Mouse (Mus musculus) heart, embryonic 12.5 days (tissue): ENCODE results near the gene Snw1. TPM values are rescaled to one million over a fixed set of nuclear protein-coding genes. Genes with fewer than 3 reads are reported as not detected.

Source experiments
- ATAC-seq: fragments of 200-750 bp; cut with Nextera tagmentation; 2 replicates; pipeline ENCODE4 v1.8.0; 2017; ENCODE audit warnings: moderate TSS enrichment, moderate library complexity; ENCODE audit not compliant: insufficient number of reproducible peaks, low FRiP score
- H3K27ac ChIP-seq: fragments of 300-500 bp; sonication (generic); 2 replicates; pipeline ENCODE4 v1.5.1; 2016; ENCODE audit warnings: mild to moderate bottlenecking, moderate library complexity; ENCODE audit not compliant: poor library complexity, severe bottlenecking
- H3K27me3 ChIP-seq: fragments of 300-500 bp; sonication (generic); replicated peaks from 2 replicates; pipeline ENCODE4 v1.6.1; 2016; ENCODE audit warnings: mild to moderate bottlenecking, moderate library complexity
- H3K36me3 ChIP-seq: fragments of 300-500 bp; sonication (generic); 2 replicates; pipeline ENCODE4 v1.6.1; 2016; ENCODE audit warnings: mild to moderate bottlenecking, moderate library complexity
- H3K4me1 ChIP-seq: fragments of 300-500 bp; sonication (generic); replicated peaks from 2 replicates; pipeline ENCODE4 v1.6.1; 2016; ENCODE audit warnings: mild to moderate bottlenecking
- H3K4me2 ChIP-seq: fragments of 300-500 bp; sonication (generic); 2 replicates; pipeline ENCODE4 v1.6.1; 2016; ENCODE audit warnings: mild to moderate bottlenecking, moderate library complexity
- H3K4me3 ChIP-seq: fragments of 300-500 bp; sonication (generic); 2 replicates; pipeline ENCODE4 v1.5.1; 2016; ENCODE audit warnings: mild to moderate bottlenecking
- H3K9ac ChIP-seq: fragments of 300-500 bp; sonication (generic); 2 replicates; pipeline ENCODE4 v1.6.1; 2016; ENCODE audit warnings: mild to moderate bottlenecking, moderate library complexity
- H3K9me3 ChIP-seq: fragments of 300-500 bp; sonication (generic); replicated peaks from 2 replicates; pipeline ENCODE4 v1.6.1; 2016; ENCODE audit warnings: mild to moderate bottlenecking, moderate library complexity
- WGBS: fragments of 180-500 bp; shearing (Covaris S2); methylation state at CpG from one replicate; pipeline ENCODE4 v1.1.7; 2016; 5-methylcytosine and 5-hydroxymethylcytosine counted together
- polyA plus RNA-seq: library from polyadenylated mRNA; unstranded; fragments of >200 nt; fragmentation: Nextera tagmentation; extraction: Ambion mirVana; gene quantifications from 2 replicates; pipeline ENCODE4 v1.2.1, GENCODE M21; 2016

Gene Snw1
- polyA plus RNA-seq, 1 experiment from 2014 or later = 85.7 TPM

GRCm38 (mm10) chr12:87421708-87422507 is 50.2 kb downstream of the Snw1 start:
- no peaks in the 10 kb centered on the region for H3K27me3 ChIP-seq
- H3K4me3 ChIP-seq = no peak overlapping the region
- H3K4me2 ChIP-seq = no peak overlapping the region
- no peak overlapping the region for H3K9ac ChIP-seq
- H3K36me3 ChIP-seq = peaks cover 37% of the 10 kb centered on the region
- peaks cover 5% of the 10 kb centered on the region; the same call in 1 of the 2 replicates for H3K9me3 ChIP-seq
- WGBS = 73% methylated on average over 5 of the region's 5 CpGs
- ATAC-seq = no peak
- no peak overlapping the region for H3K27ac ChIP-seq
- H3K4me1 ChIP-seq = no peaks in the 10 kb centered on the region

GRCm38 (mm10) chr12:87419974-87420485 is 52.0 kb downstream of the Snw1 start:
- Histone ChIP-seq H3K4me1 (no peaks in the 10 kb centered on the region), H3K27me3 (no peaks in the 10 kb centered on the region), H3K4me3 (no peak overlapping the region), H3K27ac (no peak overlapping the region), H3K36me3 (peaks cover 20% of the 10 kb centered on the region), H3K9ac (no peak overlapping the region), H3K4me2 (no peak overlapping the region), H3K9me3 (peaks cover 5% of the 10 kb centered on the region; the same call in 1 of the 2 replicates)
- ATAC-seq = no peak
- 71% methylated on average over 12 of the region's 12 CpGs for WGBS

- Histone ChIP-seq H3K9me3 (peaks cover 5% of the 10 kb centered on the region; the same call in 1 of the 2 replicates), H3K4me3 (no peak overlapping the region), H3K27ac (no peak overlapping the region), H3K4me1 (no peaks in the 10 kb centered on the region), H3K9ac (no peak overlapping the region), H3K4me2 (no peak overlapping the region), H3K27me3 (no peaks in the 10 kb centered on the region), H3K36me3 (peaks cover 14% of the 10 kb centered on the region)
- 71% methylated on average over 5 of the region's 5 CpGs for WGBS
- no peak for ATAC-seq
Measured at GRCm38 (mm10) chr12:87418921-87419320, 53.2 kb downstream of the Snw1 start.

- Histone ChIP-seq H3K27me3 (no peaks in the 10 kb centered on the region), H3K9ac (no peak overlapping the region), H3K27ac (no peak overlapping the region), H3K36me3 (no peaks in the 10 kb centered on the region), H3K4me3 (no peak overlapping the region), H3K9me3 (peaks cover 5% of the 10 kb centered on the region; the same call in 1 of the 2 replicates), H3K4me2 (no peak overlapping the region), H3K4me1 (peaks cover 2% of the 10 kb centered on the region; the same call in 1 of the 2 replicates)
- ATAC-seq = no peak
- 26% methylated on average over 7 of the region's 7 CpGs for WGBS
Measured at GRCm38 (mm10) chr12:87416690-87417089, 55.4 kb downstream of the Snw1 start.

GRCm38 (mm10) chr12:87415358-87415757 is 56.7 kb downstream of the Snw1 start:
- no peak for ATAC-seq
- Histone ChIP-seq H3K9me3 (peaks cover 5% of the 10 kb centered on the region; the same call in 1 of the 2 replicates), H3K4me3 (no peak overlapping the region), H3K4me1 (peaks cover 15% of the 10 kb centered on the region), H3K36me3 (no peaks in the 10 kb centered on the region), H3K9ac (no peak overlapping the region), H3K4me2 (no peak overlapping the region), H3K27me3 (no peaks in the 10 kb centered on the region), H3K27ac (no peak overlapping the region)
- WGBS = 73% methylated on average over 4 of the region's 4 CpGs

GRCm38 (mm10) chr12:87413179-87413790 is 58.8 kb downstream of the Snw1 start:
- Histone ChIP-seq H3K9me3 (peaks cover 5% of the 10 kb centered on the region; the same call in 1 of the 2 replicates), H3K4me1 (peaks cover 19% of the 10 kb centered on the region), H3K27me3 (no peaks in the 10 kb centered on the region), H3K9ac (no peak overlapping the region), H3K4me2 (no peak overlapping the region), H3K4me3 (no peak overlapping the region), H3K27ac (no peak overlapping the region), H3K36me3 (no peaks in the 10 kb centered on the region)
- ATAC-seq = no peak
- 20% methylated on average over 4 of the region's 4 CpGs for WGBS

GRCm38 (mm10) chr12:87410999-87411398 is 61.1 kb downstream of the Snw1 start:
- H3K36me3 ChIP-seq = no peaks in the 10 kb centered on the region
- peaks cover 28% of the 10 kb centered on the region for H3K4me1 ChIP-seq
- WGBS = 14% methylated on average over 7 of the region's 7 CpGs
- H3K9ac ChIP-seq = no peak overlapping the region
- H3K4me2 ChIP-seq = peak overlapping the region; percentile 42
- H3K9me3 ChIP-seq = no peaks in the 10 kb centered on the region
- 0 out of 2 replicates have a peak, but pooled peaks have one; percentile 33 for ATAC-seq
- H3K27me3 ChIP-seq = no peaks in the 10 kb centered on the region
- no peak overlapping the region for H3K4me3 ChIP-seq
- peak overlapping the region; percentile 31; the same call in 1 of the 2 replicates for H3K27ac ChIP-seq

- H3K9ac ChIP-seq = no peak overlapping the region
- no peaks in the 10 kb centered on the region for H3K36me3 ChIP-seq
- WGBS = 80% methylated on average over 4 of the region's 4 CpGs
- H3K27ac ChIP-seq = no peak overlapping the region
- peaks cover 28% of the 10 kb centered on the region for H3K4me1 ChIP-seq
- no peak overlapping the region for H3K4me3 ChIP-seq
- no peak for ATAC-seq
- H3K4me2 ChIP-seq = no peak overlapping the region
- H3K27me3 ChIP-seq = no peaks in the 10 kb centered on the region
- no peaks in the 10 kb centered on the region for H3K9me3 ChIP-seq
Measured at GRCm38 (mm10) chr12:87409123-87409522, 63.0 kb downstream of the Snw1 start.

- Histone ChIP-seq H3K4me1 (peaks cover 28% of the 10 kb centered on the region), H3K4me2 (peak overlapping the region; percentile 66), H3K4me3 (peak overlapping the region; percentile 25), H3K9me3 (no peaks in the 10 kb centered on the region), H3K27me3 (no peaks in the 10 kb centered on the region), H3K27ac (peak overlapping the region; percentile 48), H3K36me3 (no peaks in the 10 kb centered on the region), H3K9ac (peak overlapping the region; percentile 50; the same call in 1 of the 2 replicates)
- ATAC-seq = peak; percentile 47
- WGBS = 22% methylated on average over 21 of the region's 21 CpGs
Measured at GRCm38 (mm10) chr12:87407869-87408605, 64.0 kb downstream of the Snw1 start.

GRCm38 (mm10) chr12:87405721-87406120 is 66.4 kb downstream of the Snw1 start:
- WGBS = 51% methylated on average over 3 of the region's 3 CpGs

GRCm38 (mm10) chr12:87405165-87405564 is 66.9 kb downstream of the Snw1 start:
- no peak overlapping the region for H3K27ac ChIP-seq
- H3K4me1 ChIP-seq = peaks cover 13% of the 10 kb centered on the region
- no peak for ATAC-seq
- H3K9ac ChIP-seq = no peak overlapping the region
- no peaks in the 10 kb centered on the region for H3K27me3 ChIP-seq
- no peak overlapping the region for H3K4me3 ChIP-seq
- 83% methylated on average over 4 of the region's 4 CpGs for WGBS
- H3K4me2 ChIP-seq = no peak overlapping the region
- H3K9me3 ChIP-seq = no peaks in the 10 kb centered on the region
- H3K36me3 ChIP-seq = no peaks in the 10 kb centered on the region

More at GRCm38 (mm10) chr12:87405721-87406120, 66.4 kb downstream of the Snw1 start:
- Histone ChIP-seq H3K4me2 (no peak overlapping the region), H3K9ac (no peak overlapping the region), H3K27me3 (no peaks in the 10 kb centered on the region), H3K36me3 (no peaks in the 10 kb centered on the region), H3K4me3 (no peak overlapping the region), H3K4me1 (peaks cover 17% of the 10 kb centered on the region), H3K9me3 (no peaks in the 10 kb centered on the region), H3K27ac (no peak overlapping the region)
- no peak for ATAC-seq
